Mouse (Mus musculus) large intestine, adult 2 months (tissue): Measurements from ENCODE around the gene B4galnt3. TPM values are rescaled to one million over a fixed set of nuclear protein-coding genes. Genes with fewer than 3 reads are reported as not detected.

Experiments
- DNase-seq: peaks from one replicate; pipeline ENCODE4 v3.0.0-alpha.2; 2012; ENCODE audit warnings: low read depth, low spot score
- WGBS: fragments of 180-500 bp; shearing (Covaris S2); methylation state at CpG from one replicate; pipeline ENCODE4 v1.1.7; 2018; 5-methylcytosine and 5-hydroxymethylcytosine counted together
- polyA plus RNA-seq: library from polyadenylated mRNA; depleted of rRNA; stranded (reverse); fragments of >200 nt; gene quantifications from 2 replicates; pipeline ENCODE4 v1.2.3, GENCODE M21; 2012

Gene B4galnt3
- polyA plus RNA-seq, 1 experiment = 7.6 TPM

DNA sequence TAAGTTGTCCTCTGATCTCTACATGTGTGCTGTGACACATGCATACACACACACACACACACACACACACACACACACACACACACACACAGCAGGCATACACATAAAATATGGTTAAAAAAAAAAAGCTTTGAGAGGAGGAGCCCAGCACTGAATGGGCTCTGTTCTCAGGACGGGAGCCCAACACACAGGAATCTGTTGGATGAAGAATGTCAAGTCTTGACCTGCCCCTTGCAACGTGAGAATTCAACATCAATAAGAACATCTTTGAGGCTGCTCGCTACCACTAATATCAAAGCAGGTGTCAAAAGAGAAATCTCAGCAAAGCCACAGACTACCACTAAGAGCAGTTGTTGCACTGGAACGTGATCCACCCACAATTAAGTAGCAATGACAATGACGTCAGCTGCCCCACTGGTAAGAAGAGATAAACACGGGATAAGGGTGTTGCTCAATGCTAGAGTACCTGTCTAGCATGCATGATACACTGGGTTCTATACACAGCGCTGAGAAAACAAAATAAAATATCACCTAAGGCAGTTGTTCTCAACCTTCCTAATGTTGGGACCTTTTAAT, 17.4 kb downstream of the B4galnt3 start:
- no peak for DNase-seq
- 65% methylated on average over 7 of the region's 7 CpGs for WGBS

- 44% methylated on average over 6 of the region's 6 CpGs for WGBS
- no peak for DNase-seq
These were observed 19.1 kb downstream of the B4galnt3 start for GRCm38 (mm10) chr6:120275301-120275700.

GRCm38 (mm10) chr6:120274887-120275286, 19.5 kb downstream of the B4galnt3 start:
- DNase-seq = no peak
- WGBS = 47% methylated on average over 4 of the region's 4 CpGs

GRCm38 (mm10) chr6:120274181-120274580, 20.2 kb downstream of the B4galnt3 start:
- no peak for DNase-seq
- WGBS = 60% methylated on average over 8 of the region's 8 CpGs

DNA sequence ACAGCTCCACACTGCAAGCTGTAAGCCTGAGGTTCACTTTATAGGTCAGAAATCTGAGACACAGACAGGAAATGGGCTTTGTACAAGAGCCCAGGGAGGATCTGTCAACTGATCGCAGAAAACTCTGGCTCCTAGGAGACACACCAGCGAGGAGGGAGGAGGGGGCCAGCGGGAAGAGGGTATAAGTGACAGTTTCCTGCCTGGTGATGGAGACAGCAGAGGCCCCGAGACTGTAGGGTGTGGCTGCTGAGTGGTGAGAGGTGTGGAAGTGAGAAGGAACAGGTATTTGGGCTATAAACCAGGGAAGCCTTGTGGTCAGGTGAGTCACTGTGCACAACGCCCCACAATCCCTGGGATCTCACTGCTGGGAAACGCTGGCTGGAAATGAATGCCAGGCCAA, 30.2 kb downstream of the B4galnt3 start:
- WGBS = 13% methylated on average over 6 of the region's 6 CpGs
- DNase-seq = no peak

- WGBS = 80% methylated on average over 7 of the region's 7 CpGs
- no peak for DNase-seq
These were observed 30.8 kb downstream of the B4galnt3 start for GRCm38 (mm10) chr6:120263608-120264007.

DNA sequence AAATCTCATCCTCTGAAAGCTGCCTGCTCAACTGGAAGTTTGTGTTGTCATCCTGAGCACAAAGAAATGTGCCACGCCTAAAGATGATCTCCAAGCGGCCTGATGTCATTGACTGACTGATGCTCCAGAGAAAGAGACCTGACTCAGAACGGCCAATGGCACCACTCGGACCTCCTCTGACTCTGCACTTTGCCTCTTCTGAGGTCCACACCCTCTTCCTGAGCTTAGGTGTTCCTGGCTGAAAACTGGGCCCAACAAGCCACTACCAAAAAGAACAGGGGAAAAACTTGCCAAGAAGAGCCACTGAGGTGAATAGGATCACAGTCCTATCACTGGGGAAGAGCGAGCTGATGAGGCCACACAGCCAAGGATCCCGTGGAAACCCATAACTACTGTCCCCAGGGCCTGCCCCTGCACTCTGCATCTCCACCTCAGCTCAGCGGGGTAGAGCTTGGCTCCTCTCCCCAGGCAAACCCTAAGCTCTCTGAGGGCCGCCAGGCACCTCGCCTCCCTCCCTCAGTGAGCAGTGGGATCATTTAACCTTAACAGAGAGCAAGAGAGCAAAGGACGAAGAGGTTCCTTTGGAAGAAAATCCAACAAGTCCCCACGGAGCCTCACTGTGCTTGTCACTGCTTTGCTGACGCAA, 31.4 kb downstream of the B4galnt3 start:
- DNase-seq = no peak
- 67% methylated on average over 12 of the region's 12 CpGs for WGBS

GRCm38 (mm10) chr6:120259481-120259880, 34.9 kb downstream of the B4galnt3 start:
- WGBS = 73% methylated on average over 9 of the region's 9 CpGs
- DNase-seq = no peak

DNA sequence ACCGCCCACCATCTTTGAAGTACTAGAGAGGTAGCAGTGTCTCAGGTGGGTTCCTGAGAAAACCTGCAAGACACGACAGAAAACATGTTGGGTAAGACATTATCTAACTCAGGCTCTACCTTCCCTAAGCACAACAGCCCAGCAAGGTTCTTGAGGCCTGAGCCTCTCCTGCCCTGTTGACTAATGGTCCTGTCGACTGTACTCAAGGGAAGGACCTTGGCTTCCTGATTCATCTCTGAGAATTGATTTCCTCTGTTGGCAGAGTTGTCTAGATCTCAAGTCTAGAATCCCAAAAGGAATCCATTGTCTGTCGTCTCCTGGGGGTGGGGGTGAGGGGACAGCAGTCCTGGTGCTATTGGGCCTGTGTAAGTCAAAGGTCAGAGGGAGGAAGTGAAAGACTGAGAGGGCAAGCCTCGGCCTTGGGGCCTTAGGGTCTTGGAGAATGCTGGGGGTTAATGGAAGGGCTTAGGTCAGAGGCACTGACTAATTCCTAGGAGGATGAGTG, 37.9 kb downstream of the B4galnt3 start:
- WGBS = 68% methylated on average over 5 of the region's 5 CpGs
- DNase-seq = no peak

DNA sequence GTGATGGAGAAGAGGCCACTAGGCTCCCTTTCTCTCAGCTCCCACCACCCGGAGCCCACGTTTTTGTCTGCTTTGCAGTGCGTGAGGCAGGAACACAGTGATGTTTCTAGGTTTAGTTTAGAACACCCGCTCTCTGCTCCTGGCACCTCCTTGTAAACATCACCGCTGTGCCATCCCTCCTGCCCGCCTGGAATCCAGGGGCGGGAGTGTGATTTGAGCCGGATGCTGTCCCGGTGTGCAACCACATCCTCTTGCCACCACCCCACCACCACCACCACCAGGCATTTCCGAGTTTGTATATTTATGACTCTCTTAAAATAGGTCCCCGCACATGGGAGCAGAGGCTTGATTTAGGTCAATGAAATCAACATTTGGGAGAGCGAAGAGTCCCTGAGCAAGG, 38.7 kb downstream of the B4galnt3 start:
- no peak for DNase-seq
- WGBS = 69% methylated on average over 12 of the region's 12 CpGs

DNA sequence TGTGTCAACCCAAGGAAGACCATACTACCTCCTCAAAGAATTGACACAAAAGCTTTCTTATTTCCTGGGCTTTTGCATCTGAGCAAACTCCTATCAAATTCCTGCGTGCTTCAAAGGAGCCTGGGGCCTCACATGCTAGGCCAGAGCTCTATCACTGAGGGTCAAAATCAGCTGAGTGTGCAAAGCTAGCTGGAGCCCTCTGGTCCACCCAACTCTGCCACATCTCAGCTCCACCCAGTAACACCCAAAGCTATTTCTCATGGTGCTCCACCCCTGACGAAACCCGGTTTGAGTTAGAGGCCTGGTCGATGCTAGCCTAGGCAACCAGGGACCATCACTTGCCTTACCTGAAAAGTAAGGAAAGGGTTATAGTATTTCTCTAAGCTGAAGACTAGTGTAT, 39.2 kb downstream of the B4galnt3 start:
- 30% methylated on average over 4 of the region's 4 CpGs for WGBS
- no peak for DNase-seq

DNA sequence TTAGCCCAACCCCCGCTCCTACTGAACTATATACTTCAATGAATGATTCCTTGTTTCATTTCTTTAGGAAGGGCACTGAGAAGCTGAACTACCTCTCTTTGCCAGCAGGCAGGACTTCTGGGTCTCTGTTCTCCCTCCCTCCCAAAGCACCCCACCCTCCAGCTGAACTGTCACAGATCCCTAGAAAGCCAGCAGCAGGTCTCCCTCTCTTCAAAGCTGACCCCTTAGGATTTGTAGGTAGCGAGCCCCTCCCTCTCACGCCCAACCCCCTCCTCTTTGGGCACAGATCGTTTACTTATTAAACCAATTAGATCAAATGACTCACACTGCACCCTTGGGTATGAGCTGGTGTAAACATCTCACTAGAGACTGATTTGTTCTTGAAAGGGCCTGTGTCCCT, 39.7 kb downstream of the B4galnt3 start:
- no peak for DNase-seq
- 34% methylated on average over 4 of the region's 4 CpGs for WGBS

DNA sequence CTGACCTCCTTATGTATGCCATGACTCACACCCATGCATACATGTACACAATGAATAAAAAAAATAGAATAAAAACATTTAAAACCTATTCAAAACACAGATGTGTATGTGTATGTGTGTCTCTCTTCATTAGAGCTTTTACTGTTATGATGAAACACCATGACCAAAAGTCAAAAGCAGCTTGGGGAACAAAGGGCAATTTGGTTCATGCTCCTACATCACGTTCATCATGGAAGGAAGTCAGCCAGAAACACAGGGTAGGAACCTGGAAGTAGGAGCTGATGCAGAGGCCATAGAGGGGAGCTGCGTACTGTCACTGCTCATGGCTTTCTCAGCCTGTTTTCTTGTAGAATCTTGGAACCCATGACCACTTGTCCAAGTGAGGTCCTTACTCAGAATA, 41.6 kb downstream of the B4galnt3 start:
- 74% methylated on average over 2 of the region's 2 CpGs for WGBS
- no peak for DNase-seq

- 30% methylated on average over 7 of the region's 7 CpGs for WGBS
- DNase-seq = peak; percentile 86
These were observed 43.3 kb downstream of the B4galnt3 start for GRCm38 (mm10) chr6:120251010-120251409.

DNA sequence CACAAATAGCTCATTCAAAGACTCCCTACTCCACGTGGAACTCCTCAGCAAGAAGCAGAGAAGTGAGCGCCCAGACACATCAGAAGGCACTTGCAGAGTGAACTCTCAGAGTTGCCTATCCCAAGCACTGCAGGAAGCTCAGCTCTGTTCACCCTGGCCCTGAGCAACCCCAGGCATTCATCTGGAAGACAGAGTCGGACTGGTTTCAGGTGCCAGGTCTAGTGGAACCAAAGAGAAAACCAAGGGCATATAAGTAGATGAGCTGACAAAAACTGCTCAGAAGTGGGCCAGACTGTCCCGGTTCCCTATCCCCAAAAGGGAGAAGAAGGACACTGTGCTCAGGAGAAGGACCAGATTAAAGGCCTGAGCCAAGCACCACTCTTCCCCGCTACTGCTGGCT, 44.5 kb downstream of the B4galnt3 start:
- no peak for DNase-seq
- WGBS = 44% methylated on average over 5 of the region's 5 CpGs

DNA sequence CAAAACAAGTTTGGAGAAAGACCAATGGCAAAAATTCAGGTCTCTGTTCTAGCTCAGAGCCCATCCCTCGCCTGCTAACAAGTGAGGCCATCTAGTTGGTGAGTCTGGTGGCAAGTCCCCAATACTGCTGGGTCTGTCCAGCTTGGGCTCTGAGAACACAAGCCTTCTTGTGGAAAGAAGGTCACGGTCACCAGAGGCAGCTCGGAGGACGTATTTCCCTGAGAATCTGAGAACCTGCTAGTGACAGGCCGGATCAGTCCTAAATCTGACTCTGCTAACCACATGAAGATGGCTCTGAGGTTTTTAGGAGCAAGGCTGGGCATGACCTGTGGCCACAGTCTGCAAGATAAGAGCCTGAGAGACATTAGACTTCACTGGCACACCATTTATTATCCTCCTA, 47.7 kb downstream of the B4galnt3 start:
- DNase-seq = no peak
- 84% methylated on average over 5 of the region's 5 CpGs for WGBS

DNA sequence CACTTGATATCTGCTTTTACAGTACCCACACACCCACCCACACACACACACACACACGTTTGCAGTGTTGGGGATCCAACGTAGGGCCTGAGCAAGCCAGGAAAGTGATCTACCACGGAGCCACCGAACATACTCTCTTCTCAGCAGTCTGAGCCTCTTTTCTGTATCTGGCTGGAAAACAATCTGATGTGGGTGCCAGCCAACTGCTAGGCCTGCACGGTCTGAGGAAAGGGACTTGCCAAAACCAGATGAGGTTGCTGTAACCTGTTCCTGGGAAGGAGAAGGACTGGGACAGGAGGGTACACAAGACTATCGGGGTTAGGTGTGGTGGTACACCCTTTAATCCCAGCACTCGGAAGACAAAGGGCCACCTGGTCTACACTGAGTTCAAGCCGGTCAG, 51.1 kb downstream of the B4galnt3 start:
- no peak for DNase-seq
- 67% methylated on average over 8 of the region's 8 CpGs for WGBS

DNA sequence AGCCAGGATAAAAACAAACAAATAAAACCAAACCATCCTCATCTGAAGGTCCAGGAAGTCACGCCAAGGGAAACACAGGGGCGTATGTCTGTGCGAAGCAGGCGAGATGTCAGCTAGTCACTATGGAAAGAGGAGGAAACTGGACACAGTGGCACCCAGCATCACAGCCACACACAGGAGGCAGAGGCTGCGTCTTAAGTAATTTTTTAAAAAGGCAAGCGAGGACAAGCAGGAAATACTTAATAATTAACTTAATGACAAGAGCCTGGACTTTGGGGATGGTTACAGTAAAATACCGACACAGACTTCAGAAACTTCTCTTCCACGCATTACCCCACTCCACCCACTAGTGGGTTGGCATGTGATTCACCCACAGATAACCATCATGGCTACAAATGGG, 51.8 kb downstream of the B4galnt3 start:
- no peak for DNase-seq
- 57% methylated on average over 8 of the region's 8 CpGs for WGBS

GRCm38 (mm10) chr6:120241453-120241852, 52.9 kb downstream of the B4galnt3 start:
- DNase-seq = no peak
- WGBS = 91% methylated on average over 12 of the region's 12 CpGs

DNA sequence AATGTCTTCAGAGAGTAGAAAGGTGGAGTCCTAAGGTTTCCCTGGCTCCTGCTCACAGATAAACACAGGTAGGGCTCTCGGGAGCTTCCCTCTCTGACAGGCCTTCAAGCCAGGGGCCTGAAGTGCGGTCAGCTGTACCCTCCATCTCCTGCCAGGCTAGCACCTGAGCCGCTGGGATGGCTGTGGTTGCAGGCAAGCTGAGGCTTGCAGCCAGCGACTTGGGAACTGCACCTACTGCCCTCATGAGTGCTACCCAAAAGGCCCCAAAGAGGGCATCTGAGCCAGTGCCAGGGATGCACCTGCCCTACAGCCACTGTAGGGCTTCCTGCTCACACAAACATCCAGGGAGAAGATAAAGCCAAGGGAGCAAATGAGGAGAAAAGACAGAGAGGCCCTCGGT, 53.9 kb downstream of the B4galnt3 start:
- WGBS = 38% methylated on average over 5 of the region's 5 CpGs

DNA sequence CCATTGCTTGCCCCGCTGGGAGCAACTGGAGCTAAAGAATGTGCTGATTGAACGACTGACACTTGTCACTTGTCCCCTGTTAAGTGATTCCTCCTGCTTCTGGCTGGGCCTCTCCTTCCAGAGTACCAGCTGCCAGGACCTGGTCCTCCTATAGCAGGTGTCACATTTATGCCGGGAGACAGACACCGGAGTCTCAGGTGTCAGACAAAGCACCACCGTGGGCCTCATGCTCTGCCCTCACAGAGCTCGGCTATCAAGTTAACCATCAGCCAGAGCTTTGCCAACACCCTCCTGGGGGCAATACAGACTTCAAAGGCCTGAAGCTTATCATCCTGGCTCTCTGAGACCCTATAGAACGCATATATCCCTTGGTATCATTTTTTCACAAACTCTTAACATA, 58.5 kb downstream of the B4galnt3 start:
- WGBS = 23% methylated on average over 7 of the region's 7 CpGs
- no peak for DNase-seq

More for the DNA sequence above, 53.9 kb downstream of the B4galnt3 start:
- DNase-seq = no peak

DNA sequence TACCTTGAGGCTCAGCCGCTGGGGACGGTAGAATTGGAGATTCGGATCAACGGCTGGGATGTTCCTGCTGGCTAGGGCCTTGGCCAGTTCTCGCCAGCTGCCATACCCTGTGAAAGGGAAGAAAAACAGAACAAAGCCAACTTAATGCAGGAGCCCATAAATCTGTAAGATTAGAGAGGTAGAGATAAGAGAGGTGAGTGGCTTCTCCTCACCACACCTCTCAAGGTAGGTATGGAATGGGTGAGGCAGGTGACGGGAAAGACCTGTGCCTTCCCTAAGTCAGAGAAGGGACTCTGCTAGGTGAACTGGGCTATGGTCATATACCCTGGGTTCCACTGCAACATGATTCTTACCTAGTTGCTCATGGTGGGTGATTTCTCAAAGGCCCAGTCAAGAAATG, 61.5 kb downstream of the B4galnt3 start:
- DNase-seq = no peak
- WGBS = 36% methylated on average over 6 of the region's 6 CpGs
